Mouse (Mus musculus) cerebellum, adult 2 months (tissue): Measurements from ENCODE around the gene Clec2g. TPM values are rescaled to one million over a fixed set of nuclear protein-coding genes. Genes with fewer than 3 reads are reported as not detected.
"Not testable (repeated sequence)": the region's sequence is repeated elsewhere in the genome, so short reads cannot be mapped to it uniquely, and the experiment has no call there.

Experiments
- DNase-seq, 2 experiments: peaks; one replicate each; pipeline ENCODE4 v3.0.0; 2021
- H3K27ac ChIP-seq: fragments of 200-500 bp; 2 replicates; pipeline ENCODE4 v1.5.1; 2012; ENCODE audit warnings: low read length, control low read depth, inconsistent platforms; ENCODE audit not compliant: insufficient read depth
- H3K27me3 ChIP-seq: fragments of 200-500 bp; 2 replicates; pipeline ENCODE4 v1.6.1; 2012; ENCODE audit warnings: inconsistent platforms, mild to moderate bottlenecking, low read length, moderate library complexity; ENCODE audit not compliant: control insufficient read depth, insufficient read depth
- H3K4me1 ChIP-seq: fragments of 200-500 bp; 2 replicates; pipeline ENCODE4 v1.6.1; 2011; ENCODE audit warnings: low read length; ENCODE audit not compliant: control insufficient read depth, insufficient read depth
- H3K4me3 ChIP-seq: fragments of 200-500 bp; replicated peaks from 2 replicates; pipeline ENCODE3; 2011; ENCODE audit warnings: mild to moderate bottlenecking, low read depth, low read length, control low read depth; ENCODE audit not compliant: insufficient read depth
- CTCF ChIP-seq: fragments of 200-500 bp; IDR thresholded peaks from 2 replicates; pipeline ENCODE4 v1.5.1; 2011; ENCODE audit warnings: low read depth, mild to moderate bottlenecking, control low read depth, low read length, moderate library complexity, borderline replicate concordance; ENCODE audit not compliant: insufficient read depth
- POLR2A ChIP-seq: fragments of 200-500 bp; IDR thresholded peaks from 2 replicates; pipeline ENCODE4 v1.6.1; 2011; ENCODE audit warnings: low read length, control low read depth, borderline replicate concordance; ENCODE audit not compliant: insufficient read depth
- WGBS: fragments of 180-500 bp; shearing (Covaris S2); methylation state at CpG from one replicate; pipeline ENCODE4 v1.1.7; 2018; 5-methylcytosine and 5-hydroxymethylcytosine counted together
- polyA plus RNA-seq: library from polyadenylated mRNA; depleted of rRNA; stranded (reverse); fragments of >200 nt; gene quantifications from 2 replicates; pipeline ENCODE4 v1.2.3, GENCODE M21; 2012; rRNA removed

The Clec2g gene
- not detected in 2 replicates for polyA plus RNA-seq

DNA sequence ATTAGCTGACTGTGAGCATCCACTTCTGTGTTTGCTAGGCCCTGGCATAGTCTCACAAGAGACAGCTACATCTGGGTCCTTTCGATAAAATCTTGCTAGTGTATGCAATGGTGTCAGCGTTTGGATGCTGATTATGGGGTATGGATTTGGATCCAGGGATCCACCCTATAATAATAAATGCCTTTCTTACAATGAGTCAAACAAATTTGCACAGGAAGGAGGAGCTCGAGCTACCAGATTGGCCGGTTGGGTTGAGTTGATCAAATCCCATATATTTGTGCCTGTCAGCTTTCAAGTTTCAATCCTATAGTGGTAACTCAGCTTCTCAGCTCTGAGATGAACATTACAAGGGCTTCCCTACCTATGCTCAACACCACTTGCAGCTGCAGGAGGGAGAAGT lies at the start of gene Clec2g:
TSS of gene Clec2g (plus strand) at position 301 of the 400 bp plus-strand sequence.
- not testable (repeated sequence) for H3K27ac ChIP-seq, H3K27me3 ChIP-seq, H3K4me1 ChIP-seq, DNase-seq, H3K4me3 ChIP-seq
- WGBS: 89% methylated on average over 4 of the region's 4 CpGs

DNA sequence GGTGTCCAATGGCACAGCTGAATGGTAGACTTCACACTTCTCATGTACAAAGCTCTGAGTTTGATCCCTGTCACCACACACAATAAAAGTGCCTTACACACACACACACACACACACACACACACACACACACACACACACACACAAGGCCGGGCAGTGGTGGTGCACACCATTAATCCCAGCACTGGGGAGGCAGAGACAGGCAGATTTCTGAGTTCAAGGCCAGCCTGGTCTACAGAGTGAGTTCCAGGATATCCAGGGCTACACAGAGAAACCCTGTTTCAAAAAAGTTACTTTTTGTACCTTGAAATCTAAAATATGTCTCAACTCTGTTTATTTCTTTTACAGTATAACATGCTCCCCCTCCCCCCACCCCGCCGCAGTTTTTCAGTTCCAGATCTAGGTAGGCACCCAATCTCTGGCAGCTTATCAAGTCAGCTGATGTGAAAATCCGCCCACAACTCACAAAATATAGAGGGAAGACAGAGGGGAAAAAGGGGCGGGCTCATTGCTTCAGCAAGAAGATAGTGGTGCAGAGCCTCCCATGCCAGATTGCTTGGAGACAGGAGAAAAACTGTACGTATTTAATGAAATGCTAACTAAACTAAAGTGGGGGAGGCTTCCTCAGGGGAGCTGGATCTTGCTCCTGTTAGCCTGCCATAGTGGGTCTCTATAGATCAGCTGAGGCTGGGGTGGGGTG lies 46.9 kb upstream of the Clec2g start, which contains the start of gene Clec2i:
TSS of gene Clec2i (plus strand) at position 498 of the 700 bp plus-strand sequence.
- DNase-seq, H3K27ac ChIP-seq, H3K27me3 ChIP-seq, H3K4me1 ChIP-seq, H3K4me3 ChIP-seq: not testable (repeated sequence)
- 86% methylated on average over 6 of the region's 6 CpGs for WGBS

DNA sequence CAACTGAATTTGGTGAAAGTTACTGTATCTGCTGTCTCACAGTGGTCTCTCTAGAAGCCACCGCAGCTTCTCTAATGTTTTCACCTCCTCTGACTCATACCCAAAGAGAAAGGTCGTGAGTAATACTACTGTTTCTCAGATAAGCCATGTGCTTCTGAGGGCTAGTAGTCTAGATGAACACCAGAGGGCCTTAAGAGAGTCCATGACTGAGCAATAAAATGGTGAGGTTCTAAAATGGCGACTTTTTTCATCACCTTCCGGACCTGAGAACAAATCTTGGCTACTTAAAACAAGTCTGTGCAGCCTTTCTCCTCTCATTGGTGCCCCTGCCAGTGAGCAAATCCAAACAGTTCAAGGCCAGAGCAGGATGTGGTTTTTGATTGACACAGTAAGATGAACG lies 45.3 kb upstream of the Clec2g start:
- no peak overlapping the region for H3K4me3 ChIP-seq
- DNase-seq: no peak
- no peak overlapping the region for H3K27ac ChIP-seq
- H3K4me1 ChIP-seq: no peaks in the 10 kb centered on the region
- H3K27me3 ChIP-seq: no peaks in the 10 kb centered on the region
- 73% methylated on average over 5 of the region's 5 CpGs for WGBS
- no peak for TF ChIP-seq POLR2A
- no peak for TF ChIP-seq CTCF

DNA sequence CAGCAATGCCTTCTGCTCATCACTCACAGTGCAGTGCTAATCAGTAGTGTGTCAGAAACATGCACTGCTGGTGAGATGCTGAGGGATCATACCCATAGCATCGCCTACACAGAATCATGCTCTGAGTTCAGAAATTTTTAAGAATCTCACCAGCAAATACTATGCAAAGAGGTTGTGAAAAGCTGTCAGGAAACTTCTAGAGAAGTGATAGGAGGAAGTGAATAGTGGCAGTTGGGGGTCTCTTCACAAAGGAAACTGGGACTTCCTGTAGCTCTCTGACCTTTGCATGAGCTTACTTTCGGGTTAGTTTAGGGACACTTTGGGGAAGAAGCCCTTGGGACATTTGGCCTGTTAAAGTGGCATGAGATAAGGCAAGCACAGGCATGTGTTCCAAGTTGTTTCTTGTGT lies 43.2 kb upstream of the Clec2g start, which contains the start of gene BC035044:
TSS of gene BC035044 (minus strand) at position 179 of the 408 bp plus-strand sequence.
- H3K4me1 ChIP-seq: no peaks in the 10 kb centered on the region
- TF ChIP-seq POLR2A: no peak
- H3K27ac ChIP-seq: no peak within 1 kb of the TSS
- H3K4me3 ChIP-seq: no peak within 1 kb of the TSS
- H3K27me3 ChIP-seq: no peaks in the 10 kb centered on the region
- 75% methylated on average over 2 of the region's 2 CpGs for WGBS
- no peak for DNase-seq

DNA sequence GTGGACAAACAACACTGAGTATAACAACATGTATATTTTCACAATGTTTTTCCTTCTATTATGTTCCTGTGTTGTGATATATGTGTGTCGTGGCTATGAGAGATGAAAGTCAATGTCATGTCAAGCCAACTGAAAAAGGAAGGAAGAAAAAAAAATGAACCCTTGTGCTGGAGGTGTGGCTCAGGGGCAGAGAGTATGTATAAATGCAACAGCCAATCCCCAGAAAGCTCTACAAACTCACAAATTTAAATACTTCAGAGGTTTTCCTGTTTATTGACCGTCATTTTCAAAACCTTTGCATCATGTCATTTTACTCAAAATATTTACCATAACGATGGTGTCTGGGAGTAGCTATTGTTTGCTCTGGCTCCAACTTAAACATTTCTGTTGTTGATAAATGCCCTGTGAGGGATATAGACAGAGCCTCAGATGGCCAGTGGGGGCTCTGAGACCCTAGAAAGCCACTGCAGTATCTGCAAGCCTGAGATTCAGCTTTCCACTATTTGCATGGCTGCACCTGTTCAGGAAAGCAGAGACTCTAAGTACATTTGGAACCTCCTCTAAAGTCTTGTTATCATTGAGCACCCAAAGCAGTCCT lies 38.7 kb upstream of the Clec2g start:
- TF ChIP-seq CTCF (no peak), POLR2A (no peak)
- no peak for DNase-seq
- WGBS: 91% methylated on average over 3 of the region's 3 CpGs
- Histone ChIP-seq H3K27me3 (no peaks in the 10 kb centered on the region), H3K4me1 (no peaks in the 10 kb centered on the region), H3K27ac (no peak overlapping the region), H3K4me3 (no peak overlapping the region)

DNA sequence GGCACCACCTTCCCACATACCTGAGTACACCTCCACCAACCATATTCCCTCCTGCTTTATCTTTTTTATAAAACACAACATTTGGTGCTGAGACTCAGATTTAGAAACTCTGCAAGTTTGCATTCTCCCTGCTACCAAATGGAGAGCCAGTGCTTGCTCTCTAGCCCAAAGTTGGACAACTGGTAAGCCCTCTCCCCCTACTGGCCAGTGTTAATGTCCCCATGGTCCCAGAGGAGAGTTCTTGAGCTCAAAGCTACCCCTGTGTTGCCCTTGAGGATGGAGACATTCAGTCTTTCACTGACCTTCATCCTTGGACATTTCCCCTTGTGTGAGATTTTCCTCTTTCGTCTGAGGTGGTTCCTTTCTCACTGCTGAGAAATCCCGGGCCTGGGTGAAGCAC lies 34.1 kb upstream of the Clec2g start:
- Histone ChIP-seq H3K27me3 (no peaks in the 10 kb centered on the region), H3K4me1 (no peaks in the 10 kb centered on the region), H3K4me3 (no peak overlapping the region), H3K27ac (no peak overlapping the region)
- WGBS: 84% methylated on average over 2 of the region's 2 CpGs
- TF ChIP-seq CTCF: no peak
- DNase-seq: no peak

DNA sequence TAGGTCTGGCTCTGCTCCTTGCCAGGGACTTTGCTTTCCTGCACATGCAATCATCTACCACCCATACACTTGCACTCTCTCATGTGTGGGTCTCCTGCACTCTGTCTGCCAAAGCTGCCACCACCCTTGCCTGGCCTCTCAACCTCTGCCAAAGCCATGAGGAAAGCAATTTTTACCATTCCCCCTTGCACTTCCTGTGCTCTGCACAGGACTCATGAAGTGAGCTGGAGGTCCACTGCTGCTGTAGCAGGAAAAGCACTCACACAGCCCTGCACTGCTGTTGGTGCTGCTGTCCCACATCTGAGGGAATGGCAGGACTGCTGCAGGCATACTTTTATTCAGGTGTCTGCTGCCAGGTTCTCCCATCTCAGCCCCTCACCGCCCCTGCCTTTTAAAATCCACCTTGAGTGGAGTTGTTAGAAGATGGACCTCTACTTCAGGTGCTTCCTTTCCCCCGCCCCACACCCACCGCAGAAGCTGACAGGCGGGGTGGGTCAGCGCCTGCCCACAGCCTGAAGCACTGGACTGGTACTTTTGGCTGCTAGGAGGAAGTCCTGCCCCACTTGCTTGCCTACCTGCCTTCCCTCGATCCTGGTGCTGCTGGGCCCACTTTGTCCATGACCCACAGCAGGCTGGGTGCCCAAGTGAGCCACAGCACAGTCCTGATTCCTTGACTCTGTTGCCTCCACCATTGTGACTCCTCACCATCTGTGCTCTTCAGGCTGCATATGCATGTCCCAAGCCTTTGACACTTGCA lies 33.2 kb upstream of the Clec2g start:
- 89% methylated on average over 6 of the region's 6 CpGs for WGBS
- not testable (repeated sequence) for H3K27ac ChIP-seq, H3K4me3 ChIP-seq, DNase-seq, H3K4me1 ChIP-seq, H3K27me3 ChIP-seq

DNA sequence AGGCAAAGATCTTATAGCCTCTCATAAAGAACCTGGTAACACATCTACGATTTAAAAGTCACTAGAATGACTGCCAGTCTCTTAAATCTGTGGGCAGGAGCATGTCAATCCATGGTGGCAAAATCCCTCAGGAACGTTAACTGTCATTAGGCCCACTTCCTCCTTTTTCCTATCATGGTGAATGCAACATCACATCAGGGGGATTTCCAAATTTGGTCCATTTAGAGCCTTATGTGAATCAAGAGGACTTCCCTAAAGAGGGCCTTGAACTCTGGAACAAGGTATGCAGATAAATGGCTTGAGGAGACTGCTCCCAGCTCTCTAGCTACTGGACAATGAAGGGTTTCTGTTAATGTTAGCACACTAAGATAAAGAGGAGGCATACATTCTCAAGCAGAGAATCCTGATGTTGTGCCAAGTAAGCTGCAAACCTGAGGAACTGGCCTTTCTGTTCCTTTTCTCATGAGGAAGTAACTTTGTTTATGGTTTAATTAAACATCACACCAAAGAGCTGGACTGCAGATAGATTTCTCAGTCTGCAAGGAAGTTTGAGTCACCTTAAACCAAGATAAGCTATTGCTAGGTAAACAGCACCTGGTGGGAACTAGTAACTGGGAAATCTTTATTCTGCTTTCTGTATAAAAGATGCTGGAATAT lies 20.5 kb upstream of the Clec2g start:
- WGBS: 88% methylated on average over 2 of the region's 2 CpGs
- DNase-seq: no peak
- Histone ChIP-seq H3K27ac (no peak overlapping the region), H3K4me1 (no peaks in the 10 kb centered on the region), H3K27me3 (no peaks in the 10 kb centered on the region), H3K4me3 (no peak overlapping the region)
- TF ChIP-seq POLR2A: no peak
- TF ChIP-seq CTCF: no peak
